Mouse (Mus musculus): ENCODE measurements around the gene Mapk7.
A peak's percentile ranks its signal among the peaks of the same experiment; 100 is the strongest.

Gene Mapk7

DNA sequence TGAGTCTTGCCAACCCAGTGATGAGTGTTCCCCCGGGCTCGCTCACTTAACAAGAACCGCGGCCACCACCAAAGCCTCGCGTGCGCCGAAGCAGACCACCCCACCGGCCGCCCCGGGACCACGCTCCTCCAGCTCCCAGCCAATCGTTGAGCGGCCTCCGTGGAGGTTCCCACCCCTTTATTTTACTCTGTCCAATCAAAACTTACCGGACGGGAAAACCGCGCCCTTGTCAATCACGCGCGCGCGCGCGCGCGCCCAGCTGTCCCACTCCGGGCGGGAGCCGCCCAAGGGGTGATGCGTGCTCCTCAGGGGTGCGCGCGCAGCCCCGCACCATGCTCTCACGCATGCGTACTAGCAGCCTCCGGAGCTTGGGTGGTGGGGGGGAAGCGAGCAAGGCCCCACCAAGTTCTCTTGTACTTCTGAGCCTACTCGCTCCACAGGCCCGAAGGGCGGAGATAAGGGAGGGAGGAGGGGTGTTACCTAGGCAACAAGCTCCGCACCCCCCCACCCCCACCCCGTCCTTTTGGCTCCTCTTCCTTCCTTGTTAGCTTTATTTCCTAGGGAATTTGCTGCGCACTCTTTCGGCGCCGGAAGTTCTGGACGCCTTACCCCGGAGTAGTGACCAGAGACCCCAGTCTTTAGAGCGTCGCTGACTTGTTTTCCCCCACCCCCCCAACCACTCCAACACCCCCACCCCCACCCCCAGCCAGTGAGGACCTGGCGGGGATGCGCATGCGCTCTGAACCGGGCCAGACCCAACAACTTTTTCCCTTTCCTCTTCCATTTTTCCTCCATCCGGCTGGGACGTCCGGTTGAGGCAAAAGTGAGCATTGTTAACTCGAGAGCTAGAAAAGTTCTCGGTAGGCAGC is at the start of gene Mapk7:
Gene Mapk7 (minus strand): TSS at position 278 of the 869 bp plus-strand sequence.
- peak; percentile 97 for DNase-seq (ENCODE audit: low spot score)

DNA sequence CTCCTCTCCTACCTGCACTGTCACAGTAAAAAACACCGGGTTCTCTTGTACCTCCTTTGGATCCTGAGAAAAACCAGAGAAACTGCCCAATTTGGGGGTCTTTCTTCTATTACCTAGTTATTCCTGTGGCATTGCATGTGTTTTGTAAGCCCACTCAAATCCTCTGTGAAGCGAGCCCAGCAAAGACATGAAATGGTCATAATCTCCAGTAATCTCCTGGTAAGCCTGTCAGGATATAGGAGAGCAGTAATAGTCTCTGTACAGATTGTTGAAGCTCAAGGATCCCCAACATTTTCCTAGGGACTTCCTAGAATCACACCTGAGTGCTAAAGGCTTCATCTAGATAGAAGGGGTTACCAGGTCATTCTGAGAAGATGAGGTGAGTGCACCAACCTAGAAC is 46.9 kb upstream of the Mapk7 start:
- no peak for DNase-seq (ENCODE audit: low spot score)

DNA sequence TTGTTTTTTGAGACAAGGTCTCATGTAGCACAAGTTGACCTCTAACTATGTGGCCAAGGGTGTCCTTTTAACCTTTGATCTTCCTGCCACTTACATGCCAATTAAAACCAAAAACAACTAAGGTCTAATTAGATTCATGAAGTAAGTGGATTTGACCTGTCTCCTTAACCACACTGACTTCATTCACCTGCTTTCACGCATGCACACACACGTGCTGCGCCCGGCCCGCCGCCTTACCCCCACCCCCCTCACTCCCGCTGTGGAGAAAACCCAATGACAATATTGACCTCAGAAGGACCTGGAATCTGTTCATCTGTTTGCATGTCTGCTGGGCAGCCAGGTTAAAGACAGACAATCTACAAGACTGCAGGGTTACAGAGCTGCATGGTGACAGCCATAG is 46.4 kb upstream of the Mapk7 start:
- no peak for DNase-seq (ENCODE audit: low spot score)

DNA sequence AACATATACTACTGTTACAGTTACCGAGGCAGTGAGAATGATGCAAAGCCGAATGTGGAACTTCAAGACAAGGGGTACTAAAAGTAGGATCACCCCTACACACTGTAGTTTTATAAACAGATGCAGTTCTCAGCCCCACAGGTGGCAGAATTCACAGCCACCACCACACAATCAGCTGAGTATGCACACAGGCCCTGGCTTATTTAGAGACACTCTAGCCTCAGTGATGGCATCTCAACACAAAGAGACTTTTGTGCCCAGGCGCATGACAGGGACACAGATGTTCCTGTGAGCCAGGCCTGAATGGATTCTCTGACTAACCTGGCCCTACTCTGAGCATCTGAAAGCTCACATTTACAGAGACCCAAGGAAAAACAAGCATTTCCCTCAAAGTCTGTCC is 43.2 kb upstream of the Mapk7 start:
- DNase-seq (ENCODE audit: low spot score) = no peak

DNA sequence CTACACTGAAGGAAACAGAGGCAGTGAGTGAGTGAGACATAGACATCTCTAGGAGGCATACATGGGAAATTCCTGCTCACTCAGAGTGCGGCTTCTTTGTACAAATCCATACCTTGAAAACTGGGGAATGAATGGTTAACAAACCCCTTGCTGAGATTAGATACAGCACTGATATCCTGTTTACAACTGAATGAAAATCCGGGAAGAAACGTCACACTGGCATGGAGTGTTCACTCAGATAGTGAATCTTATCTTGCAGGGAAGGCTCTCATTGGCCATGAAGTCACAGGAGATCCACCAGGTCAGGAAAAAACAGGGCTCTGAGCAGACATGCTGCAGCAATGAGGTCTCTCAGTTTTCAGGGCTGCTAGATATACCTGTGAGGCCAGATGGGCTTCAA is 42.7 kb upstream of the Mapk7 start:
- no peak for DNase-seq (ENCODE audit: low spot score)

DNA sequence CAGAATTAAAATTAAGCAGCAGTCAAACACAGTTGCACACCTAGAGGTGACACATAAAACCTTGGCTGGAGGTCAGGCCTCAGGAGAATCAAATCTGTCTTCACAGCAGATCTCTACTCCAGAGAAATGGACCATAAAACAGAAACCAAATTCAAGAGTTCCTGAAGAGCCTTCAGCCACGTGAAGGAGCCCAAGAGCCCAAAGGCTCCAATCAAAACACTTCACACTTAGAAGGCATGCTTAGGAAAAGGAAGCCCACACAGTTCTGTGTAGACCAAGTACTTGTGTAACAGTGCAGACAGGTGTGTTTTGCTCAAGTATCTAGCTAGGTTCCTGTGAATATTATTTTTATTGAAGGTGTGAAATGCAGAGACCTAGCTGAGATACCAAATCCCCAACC is 41.3 kb upstream of the Mapk7 start:
- DNase-seq (ENCODE audit: low spot score) = no peak

DNA sequence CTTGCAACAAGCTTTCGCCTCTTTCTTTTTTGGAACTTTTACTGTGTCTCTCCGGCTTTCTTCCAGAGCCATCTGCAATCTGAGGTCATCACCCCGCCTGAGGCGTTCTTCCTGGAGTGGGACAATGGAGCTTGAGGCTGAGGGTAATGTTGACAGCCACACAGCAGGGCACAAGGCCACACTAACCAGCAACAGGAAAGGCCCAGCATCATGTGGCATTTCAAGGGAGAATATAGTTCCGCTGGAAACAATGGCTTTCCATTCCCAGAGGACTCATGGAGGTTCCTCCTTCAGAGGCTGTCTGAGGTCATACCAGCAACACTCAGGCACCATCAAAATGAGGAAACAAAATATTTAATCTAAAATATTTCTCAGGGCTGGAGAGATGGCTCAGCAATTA is 39.4 kb upstream of the Mapk7 start:
- no peak for DNase-seq (ENCODE audit: low spot score)

DNA sequence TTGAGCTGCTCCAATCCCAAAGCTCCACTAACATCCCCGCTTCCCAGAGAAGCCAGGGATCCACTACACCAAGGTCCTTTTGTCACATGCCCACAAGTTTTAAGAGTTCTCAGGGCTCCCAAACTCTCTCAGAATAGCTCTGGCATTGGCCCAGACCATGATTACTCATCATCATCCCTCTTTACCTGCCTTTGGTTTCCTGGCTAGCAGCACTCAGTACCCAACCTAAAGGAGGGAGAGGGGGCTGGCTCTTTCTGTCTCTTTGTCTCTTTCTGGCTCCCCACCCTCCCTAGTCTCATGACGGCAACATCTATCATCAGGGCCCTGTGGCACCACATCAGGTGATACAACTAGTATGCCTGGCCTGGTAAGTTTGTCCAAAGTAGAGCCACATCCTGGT is 38.6 kb upstream of the Mapk7 start:
- DNase-seq (ENCODE audit: low spot score) = no peak

DNA sequence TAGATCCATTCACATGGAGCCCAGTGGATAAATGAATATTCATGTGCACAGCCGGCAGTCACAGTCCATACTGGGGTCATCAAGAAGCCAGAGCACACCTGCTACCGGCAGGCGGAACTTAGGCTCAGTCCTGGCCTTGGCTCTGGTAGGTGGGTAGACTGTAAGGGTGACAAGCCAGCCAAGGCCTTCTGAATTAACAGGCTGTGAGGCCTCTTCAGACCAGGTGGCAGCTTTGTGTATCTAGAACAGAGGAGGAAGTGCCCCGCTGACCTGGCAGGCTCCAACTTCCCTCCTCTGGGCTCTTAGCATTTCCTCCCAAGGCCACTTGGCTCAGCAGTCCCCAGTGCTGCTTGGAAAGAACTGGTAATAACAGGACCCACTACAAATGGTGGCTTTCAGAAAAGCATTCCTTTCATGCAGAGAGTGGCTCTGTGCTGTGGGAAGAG is 35.1 kb upstream of the Mapk7 start:
- DNase-seq (ENCODE audit: low spot score) = no peak

DNA sequence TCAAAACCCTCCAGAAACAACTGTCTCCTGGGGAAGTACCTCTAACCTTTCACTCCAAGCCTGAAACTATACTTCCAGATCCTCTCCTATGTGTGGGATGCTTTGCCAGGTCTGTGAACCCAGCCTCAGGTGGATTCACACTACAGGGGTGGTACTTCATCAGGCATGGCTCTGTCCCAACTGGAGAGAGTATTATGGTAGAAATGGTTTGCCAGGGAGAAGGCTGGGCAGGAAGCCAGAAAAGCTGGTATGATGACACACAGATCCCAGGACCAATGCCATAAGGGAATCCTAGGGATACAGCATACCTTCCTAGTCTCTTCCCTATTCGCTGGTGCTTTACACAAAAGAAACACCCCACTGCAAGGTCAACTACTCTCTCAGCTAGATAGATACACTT is 32.7 kb upstream of the Mapk7 start:
- peak; percentile 56 for DNase-seq (ENCODE audit: low spot score)

DNA sequence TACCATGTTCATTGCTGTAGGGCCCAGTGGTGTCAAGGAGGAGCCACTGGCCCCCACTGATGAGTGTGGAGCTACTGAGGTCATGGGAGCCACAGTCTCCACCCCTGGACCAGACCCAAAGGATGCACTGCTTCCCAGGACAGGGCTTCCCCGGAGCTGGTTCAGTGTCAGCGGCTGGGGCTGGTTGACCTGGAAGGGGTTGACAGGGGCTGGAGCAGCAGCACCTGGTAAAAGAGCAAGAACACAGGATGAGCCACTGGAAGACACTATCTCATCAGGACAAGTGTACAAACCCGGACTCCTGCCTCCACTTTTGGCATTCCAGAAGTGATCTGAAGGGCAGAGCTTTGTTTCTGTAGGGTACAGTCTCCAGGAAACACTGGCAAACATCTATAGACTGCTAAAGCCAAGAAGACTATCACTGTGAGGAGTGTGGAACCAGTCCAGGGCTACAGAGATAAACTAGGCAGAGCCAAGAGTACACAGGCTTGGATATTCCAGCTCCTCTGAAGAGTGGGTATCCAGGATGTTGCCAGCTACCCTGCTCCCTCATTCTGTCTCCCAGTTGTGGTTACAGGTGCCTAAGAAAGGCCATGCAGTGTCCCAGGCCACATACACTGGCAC is 25.4 kb upstream of the Mapk7 start:
- DNase-seq (ENCODE audit: low spot score) = no peak

DNA sequence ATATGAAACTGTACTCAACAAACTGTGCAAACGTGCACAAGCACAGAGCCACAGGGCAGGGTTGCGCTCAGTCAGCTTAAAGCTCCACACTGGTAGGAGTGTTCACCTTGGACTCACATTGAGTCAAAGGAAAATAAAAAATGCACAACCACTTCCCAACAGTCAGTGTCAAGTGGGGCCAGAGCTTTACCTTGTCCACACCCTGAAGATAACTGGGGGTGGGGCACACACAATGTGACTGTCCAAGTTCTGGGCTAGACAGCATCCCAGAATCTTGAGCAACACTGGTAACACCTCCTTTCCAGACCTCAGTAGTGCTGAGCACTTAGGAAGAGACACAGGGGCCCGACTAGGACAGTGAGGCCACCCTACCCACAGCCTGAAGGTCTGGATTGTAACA is 24.7 kb upstream of the Mapk7 start:
- no peak for DNase-seq (ENCODE audit: low spot score)

DNA sequence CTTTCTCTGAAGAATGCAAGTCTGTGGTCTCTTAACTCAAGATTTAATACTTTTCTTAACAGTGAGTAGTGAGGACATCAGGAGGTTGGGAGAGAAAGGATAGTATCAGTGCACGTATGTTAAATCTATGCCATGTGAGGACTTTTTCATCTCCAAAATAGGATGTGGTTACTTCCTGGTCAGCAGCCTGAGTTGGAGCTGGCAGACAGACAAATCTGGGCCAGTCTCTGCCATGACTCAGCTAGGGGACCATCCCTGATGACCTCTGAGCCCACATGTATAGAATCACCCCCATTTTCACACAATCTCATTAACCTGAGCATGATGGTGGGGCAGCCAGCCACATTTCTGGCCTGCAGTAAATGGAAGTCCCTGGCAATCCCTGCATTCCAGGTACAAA is 23.8 kb upstream of the Mapk7 start:
- no peak for DNase-seq (ENCODE audit: low spot score)

DNA sequence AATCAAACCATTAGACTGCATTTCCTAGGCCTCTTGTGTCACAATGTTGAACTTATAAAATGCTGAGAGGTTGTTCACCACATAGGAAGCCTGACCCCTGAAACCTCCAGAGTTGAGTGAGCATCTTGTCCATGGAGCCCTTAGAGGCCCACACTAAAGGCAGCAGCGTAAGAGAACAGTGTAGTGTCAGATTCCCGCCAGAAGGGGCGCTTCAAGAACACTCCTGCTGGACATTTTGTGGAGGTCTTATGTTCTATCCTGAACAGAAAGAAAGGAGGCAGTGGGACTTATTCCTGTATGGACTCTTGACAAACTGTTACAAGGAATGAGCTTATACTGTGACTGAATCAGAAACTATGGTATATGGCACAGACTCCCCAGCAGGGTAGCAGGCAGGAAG is 20.7 kb upstream of the Mapk7 start:
- no peak for DNase-seq (ENCODE audit: low spot score)

DNA sequence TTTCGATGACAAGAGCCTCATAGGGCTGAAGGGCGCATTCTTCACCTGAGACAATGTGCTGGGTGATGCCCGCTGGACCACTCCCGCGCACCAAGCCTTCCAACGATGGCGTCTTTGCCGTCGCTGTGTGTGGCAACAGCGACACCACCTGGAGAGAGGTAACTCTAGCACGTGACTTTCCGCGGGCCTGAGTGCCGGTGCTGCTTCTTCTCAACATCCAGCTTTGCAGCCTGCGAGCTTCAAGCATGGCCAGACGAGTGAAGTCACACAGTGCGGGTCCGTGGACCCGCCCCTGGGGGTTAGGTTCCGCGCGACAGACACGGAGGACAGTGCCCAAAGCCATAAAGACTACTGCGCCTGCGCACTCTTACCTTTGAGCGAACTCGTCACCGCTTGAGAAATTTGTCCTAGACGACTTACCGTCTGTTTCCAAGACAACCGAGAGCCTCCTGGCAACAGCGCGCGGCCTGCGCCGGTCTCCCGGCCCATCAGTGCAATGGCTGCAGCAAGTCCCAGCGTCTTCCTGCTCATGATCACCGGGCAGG is 10.6 kb upstream of the Mapk7 start, which contains the start of gene B9d1:
Gene B9d1 (plus strand): TSS at position 432 of the 545 bp plus-strand sequence.
- DNase-seq (ENCODE audit: low spot score) = peak; percentile 98

DNA sequence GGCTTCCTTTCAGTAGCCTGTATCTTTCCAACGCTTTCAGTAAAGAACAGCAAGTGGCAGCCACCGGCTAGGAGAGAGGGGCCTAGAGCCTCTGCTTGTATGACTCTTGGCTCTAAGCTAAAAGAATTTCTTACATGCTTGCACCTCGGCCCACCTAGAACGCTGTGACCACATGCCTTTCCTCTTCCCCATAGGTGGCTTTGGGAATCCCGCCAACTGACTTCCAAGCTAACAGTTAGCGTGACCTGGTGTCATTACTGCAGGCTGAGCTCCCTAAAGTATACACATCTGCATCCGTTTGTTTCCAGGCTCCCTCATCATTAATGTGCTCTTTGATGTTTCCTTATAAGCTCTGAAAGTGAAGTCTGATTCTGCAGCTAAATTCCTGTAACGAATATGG is 9.7 kb upstream of the Mapk7 start:
- no peak for DNase-seq (ENCODE audit: low spot score)

DNA sequence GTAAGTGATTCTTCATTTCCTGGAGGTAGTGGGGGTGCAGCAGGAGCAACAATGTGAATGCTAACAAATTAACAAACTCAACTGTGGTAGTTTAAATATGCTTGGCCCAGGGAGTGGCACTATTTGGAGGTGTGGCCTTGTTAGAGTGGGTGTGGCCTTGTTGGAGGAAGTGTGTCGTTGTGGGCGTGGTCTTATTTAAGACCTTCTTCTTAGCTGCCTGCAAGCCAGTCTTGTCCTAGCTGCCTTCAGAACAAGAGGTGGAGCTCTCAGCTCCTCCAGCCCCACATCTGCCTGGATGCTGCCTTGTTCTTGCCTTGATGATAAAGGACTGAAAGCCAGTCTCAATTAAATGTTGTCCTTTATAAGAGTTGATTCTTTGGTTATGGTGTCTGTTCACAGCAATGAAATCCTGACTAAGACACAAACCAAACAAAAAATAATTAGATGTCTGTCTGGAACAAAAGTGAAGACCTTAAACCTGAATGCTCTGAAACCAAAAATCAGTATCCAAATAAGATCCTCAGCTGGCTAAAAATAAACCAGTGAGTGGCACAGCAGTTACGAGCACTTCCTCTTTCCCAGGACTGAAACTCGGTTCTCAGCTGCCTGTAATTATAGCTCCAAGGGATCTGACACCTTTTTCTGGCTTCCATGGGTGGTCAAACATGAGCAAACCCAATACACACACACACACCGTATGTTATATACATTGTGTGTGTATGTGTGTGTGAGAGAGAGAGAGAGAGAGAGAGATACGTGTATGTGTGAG is 4.7 kb upstream of the Mapk7 start:
- DNase-seq (ENCODE audit: low spot score) = peak; percentile 31

DNA sequence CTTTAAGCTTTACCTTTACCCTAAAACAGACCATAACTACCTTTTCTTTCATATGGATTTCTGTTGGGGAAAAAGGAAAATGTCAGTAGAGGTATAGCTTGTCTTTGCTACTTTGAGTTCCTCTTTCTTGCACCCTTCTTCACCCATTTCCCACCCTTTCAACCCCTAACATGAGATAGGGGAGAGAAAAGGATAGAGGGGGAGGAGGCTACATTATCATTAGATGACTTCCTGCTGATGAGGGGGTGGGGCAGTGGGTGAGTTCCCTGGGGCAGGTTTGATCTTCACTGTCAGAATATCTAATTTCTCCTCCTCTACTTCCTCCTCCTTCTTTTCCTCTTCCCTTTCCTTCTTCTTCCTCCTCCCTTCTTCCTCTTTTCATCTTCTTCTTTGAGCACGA is 3.3 kb upstream of the Mapk7 start:
- DNase-seq (ENCODE audit: low spot score) = no peak

DNA sequence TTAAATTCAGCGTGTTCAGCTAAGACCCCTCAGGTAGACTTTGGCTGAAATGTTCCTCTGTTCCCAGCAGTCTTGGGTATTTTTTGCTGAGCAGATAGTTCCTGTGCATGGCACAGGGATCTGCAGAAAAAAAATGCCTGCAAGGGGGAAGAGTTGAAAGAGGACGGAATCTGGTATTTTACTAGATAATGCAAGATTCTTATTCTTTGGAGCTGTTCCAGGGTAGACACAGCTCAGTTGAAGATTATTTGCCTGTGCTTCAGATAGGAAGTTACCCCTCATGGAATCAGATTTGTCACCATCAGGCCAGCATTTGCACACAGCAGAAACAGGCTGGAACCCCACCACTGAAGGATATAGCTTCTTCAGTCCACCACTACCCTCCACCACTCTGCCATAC is 1.3 kb upstream of the Mapk7 start:
- DNase-seq (ENCODE audit: low spot score) = no peak

DNA sequence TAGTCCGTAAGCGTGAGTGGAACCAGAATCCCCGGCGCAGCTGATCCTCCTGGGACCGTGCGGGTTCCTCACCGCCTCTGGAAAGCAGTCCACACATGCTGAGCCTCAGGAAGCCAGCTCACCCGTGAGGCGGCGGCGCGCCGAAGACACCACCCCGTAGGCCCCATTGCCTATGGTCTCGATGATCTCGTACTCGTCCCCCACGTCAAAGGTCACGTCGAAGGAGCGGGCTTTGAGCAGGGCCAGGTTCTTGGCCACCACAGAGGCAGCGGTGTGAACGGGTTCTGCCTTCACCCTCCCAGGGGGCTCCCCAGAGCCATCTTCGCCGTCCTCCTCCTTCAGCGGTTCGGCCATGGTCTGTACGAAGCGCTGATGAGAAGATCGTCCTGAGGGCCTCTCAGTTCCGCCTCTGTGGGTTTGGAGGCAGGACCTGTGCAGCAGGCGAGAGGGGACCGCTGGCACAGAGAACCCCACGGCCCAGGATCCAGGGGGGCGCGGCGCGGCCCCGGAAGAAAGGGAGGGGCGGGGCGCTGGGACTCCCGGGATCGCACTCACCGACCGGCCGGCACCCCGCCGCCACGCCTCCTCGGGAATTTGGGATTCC is 579 bp downstream of the Mapk7 start:
- no peak for DNase-seq (ENCODE audit: low spot score)

DNA sequence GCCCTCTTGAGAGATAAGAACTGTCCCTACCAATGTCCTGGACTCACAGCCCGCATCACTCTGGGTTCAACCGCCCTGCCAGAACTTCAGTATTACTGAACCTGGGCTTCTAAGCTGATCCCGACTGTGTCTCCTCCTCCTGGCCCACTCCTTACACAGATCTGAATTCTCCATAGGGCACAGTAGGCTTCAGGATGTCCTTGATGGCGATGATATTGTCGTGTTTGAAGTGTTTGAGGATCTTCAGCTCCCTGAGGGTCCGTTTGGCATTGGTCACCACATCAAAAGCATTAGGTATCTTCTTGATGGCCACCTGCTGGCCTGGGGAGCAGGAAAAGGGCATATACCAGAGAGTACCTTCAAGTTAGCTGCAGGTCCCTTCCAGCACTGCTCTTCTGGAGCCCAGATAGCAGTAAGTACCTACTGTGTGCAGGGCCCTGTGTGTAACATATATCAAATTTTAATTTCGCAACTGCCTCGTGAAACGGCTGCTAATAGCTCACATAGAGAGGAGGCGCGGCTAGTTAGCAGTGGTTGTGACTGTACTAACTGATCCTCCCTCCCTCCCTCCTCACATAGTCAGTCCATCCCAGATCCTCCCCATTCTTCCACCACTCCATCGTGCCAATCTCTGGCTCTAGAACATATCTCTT is 1.3 kb downstream of the Mapk7 start:
- DNase-seq (ENCODE audit: low spot score) = no peak

All from adipocyte (in vitro differentiated cells).